Mouse (Mus musculus): Measurements from ENCODE around the gene Igsf9. TPM values are rescaled to one million over a fixed set of nuclear protein-coding genes. Genes with fewer than 3 reads are reported as not detected.

The Igsf9 gene
- polyA plus RNA-seq, 1 experiment from 2014 or later = 49.0 TPM

DNA sequence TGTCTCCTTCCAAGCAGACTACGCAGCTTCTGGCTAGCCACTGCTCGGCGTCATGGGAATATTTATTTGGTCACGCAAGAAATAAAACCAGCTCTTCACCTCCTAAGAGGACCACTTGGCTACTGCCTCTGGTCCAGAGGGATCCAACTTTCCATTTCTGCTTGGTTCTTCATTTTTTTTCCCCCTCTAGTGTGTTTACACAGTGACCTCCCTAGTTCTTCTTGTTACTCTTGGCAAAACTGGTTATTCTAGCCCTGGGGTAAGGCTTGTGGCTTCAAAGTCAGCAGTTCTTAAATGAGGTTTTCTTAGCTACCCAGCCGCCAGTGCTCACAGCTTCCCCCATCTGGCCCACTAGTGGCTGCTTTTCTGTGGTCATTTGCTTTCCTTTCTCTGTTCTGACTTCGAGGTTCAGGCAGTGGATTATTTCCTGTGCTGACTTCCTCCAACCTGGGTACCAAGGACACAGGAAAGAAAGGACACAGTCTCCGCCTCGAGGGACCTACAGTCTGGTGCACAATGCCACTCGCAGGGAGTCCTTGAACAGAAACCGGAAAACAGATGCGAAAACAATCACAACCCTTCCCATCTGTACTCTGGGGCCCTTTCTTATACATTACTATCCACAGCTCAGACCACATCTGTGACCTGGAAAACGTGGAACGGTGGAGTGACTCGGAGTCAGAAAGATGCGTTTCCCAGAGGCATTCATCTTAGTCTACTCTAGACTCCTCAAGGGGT, 43.6 kb downstream of the Igsf9 start:
- 35% methylated on average over 15 of the region's 15 CpGs for WGBS
- Histone ChIP-seq H3K27ac (peak overlapping the region; percentile 80), H3K36me3 (no peaks in the 10 kb centered on the region), H3K9ac (no peak overlapping the region), H3K4me3 (replicated peaks) (no peak overlapping the region), H3K4me2 (peak overlapping the region; percentile 44), H3K9me3 (no peaks in the 10 kb centered on the region), H3K4me1 (peaks cover 27% of the 10 kb centered on the region), H3K27me3 (replicated peaks) (no peaks in the 10 kb centered on the region)
- 0 out of 2 replicates have a peak, but pooled peaks have one; percentile 38 for ATAC-seq (ENCODE audit: insufficient read depth, low FRiP score, low read depth)

DNA sequence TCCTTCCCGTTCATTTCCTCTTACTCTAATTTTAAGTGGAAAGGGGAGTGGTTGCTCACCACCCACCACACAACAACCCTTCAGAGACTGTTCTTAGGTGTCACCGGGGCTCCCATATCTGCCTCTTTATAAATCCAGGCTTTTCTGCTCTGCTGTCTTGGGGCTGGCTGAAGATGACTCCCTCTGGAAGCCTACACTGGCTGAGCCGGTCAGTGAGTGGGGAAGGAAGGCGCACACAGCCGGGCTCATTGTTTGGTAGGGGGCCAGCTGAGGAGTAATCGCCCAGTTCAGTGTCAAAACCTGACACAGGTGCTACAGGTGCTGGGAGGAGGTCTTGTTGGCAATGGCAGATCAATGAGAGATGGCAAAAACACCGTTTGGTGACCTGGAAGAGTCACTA, 44.4 kb downstream of the Igsf9 start:
- Histone ChIP-seq H3K4me2 (0 out of 2 replicates have a peak overlapping the region, but pooled peaks have one; percentile 1), H3K36me3 (no peaks in the 10 kb centered on the region), H3K9ac (no peak overlapping the region), H3K9me3 (no peaks in the 10 kb centered on the region), H3K27me3 (replicated peaks) (no peaks in the 10 kb centered on the region), H3K4me3 (replicated peaks) (no peak overlapping the region), H3K27ac (0 out of 2 replicates have a peak overlapping the region, but pooled peaks have one; percentile 45), H3K4me1 (peaks cover 28% of the 10 kb centered on the region)
- WGBS = 56% methylated on average over 7 of the region's 7 CpGs
- no peak for ATAC-seq (ENCODE audit: insufficient read depth, low FRiP score, low read depth)

GRCm38 (mm10) chr1:172526380-172527081, 44.9 kb downstream of the Igsf9 start:
- 0 out of 2 replicates have a peak overlapping the region, but pooled peaks have one; percentile 45 for H3K27ac ChIP-seq
- H3K27me3 ChIP-seq (replicated peaks) = no peaks in the 10 kb centered on the region
- no peaks in the 10 kb centered on the region for H3K9me3 ChIP-seq
- H3K36me3 ChIP-seq = no peaks in the 10 kb centered on the region
- WGBS = 53% methylated on average over 23 of the region's 23 CpGs
- ATAC-seq (ENCODE audit: insufficient read depth, low FRiP score, low read depth) = no peak
- no peak overlapping the region for H3K4me3 ChIP-seq (replicated peaks)
- H3K4me2 ChIP-seq = 0 out of 2 replicates have a peak overlapping the region, but pooled peaks have one; percentile 1
- no peak overlapping the region for H3K9ac ChIP-seq
- peaks cover 24% of the 10 kb centered on the region for H3K4me1 ChIP-seq

DNA sequence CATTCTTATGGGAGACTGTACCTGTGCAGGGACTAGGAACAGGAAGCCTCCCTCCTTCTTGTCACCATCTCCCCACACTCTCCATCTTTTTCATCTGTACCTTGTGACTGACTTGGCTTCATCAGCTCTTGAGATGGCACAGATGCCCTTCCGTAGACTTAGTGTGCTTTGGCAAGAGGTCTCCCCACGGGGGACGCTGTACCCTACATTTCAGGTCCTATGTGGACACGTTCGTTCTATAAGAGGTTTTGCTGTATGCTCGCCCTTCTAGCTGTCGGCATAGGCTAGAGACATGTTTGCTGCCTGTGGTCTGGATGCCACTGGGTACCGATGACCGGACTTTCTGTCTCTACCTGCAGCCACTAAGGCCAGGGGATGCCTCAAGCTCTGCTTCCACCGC, 45.8 kb downstream of the Igsf9 start:
- WGBS = 90% methylated on average over 10 of the region's 10 CpGs
- H3K4me1 ChIP-seq = peaks cover 19% of the 10 kb centered on the region
- no peak for ATAC-seq (ENCODE audit: insufficient read depth, low FRiP score, low read depth)
- no peak overlapping the region for H3K9ac ChIP-seq
- H3K9me3 ChIP-seq = no peaks in the 10 kb centered on the region
- H3K4me3 ChIP-seq (replicated peaks) = no peak overlapping the region
- H3K27ac ChIP-seq = no peak overlapping the region
- H3K36me3 ChIP-seq = no peaks in the 10 kb centered on the region
- H3K27me3 ChIP-seq (replicated peaks) = no peaks in the 10 kb centered on the region
- no peak overlapping the region for H3K4me2 ChIP-seq

DNA sequence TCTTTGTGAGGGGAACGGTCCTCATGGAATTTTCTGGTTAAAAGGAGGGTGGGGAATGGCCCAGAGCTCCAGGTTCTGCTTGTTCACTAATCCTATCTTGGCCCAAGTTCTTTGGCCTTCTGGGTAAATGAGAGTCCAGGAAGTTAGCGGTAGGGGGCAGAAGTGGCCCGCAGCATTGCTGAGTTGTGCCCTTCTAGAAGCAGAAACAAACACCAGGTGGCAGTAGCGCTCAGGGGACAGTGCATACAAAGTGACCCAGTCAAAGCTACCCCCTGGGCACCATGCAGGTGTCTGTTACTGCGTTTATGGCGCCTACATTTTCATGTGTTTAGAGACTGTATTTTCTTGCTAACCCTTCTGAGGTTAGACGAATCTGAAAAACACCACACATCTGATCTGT, 47.1 kb downstream of the Igsf9 start:
- no peaks in the 10 kb centered on the region for H3K27me3 ChIP-seq (replicated peaks)
- H3K9ac ChIP-seq = no peak overlapping the region
- ATAC-seq (ENCODE audit: insufficient read depth, low FRiP score, low read depth) = peak; percentile 51
- peaks cover 15% of the 10 kb centered on the region for H3K4me1 ChIP-seq
- no peaks in the 10 kb centered on the region for H3K9me3 ChIP-seq
- no peak overlapping the region for H3K4me3 ChIP-seq (replicated peaks)
- WGBS = 8% methylated on average over 7 of the region's 7 CpGs
- H3K36me3 ChIP-seq = no peaks in the 10 kb centered on the region
- H3K27ac ChIP-seq = no peak overlapping the region
- no peak overlapping the region for H3K4me2 ChIP-seq

DNA sequence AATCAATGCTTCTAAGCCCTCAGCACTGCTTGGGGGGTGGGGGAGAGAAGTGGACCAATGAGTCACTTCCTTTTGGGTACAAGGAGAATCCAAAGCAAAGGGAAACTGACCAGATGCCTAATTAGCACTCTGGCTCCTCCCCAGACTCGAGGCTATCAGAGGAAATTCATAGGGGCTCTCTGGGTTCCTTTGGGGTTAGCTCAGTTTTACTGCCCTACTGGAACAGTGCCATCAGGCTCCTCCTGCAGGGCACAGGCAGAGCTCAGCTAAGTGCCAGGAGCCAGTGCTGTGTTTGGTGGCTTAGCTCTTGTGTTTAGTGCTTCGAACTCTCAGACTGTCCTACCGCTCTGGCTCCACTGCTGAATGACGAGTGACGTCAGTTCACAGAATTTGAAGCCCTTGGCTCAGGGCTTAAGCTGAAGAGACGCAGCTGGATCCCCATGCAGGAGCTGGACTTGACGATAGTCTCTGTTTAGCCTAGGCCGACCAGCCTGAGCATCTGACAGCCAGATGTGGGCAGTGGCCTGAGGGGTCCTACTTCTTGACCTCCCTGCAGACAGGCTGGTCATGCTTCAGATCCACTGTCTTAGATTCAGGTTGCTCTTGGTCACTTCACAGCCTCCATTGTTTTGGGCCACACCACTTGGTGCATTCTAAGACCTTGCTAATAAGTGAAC, 49.1 kb downstream of the Igsf9 start:
- H3K27me3 ChIP-seq (replicated peaks) = no peaks in the 10 kb centered on the region
- no peaks in the 10 kb centered on the region for H3K9me3 ChIP-seq
- ATAC-seq (ENCODE audit: insufficient read depth, low FRiP score, low read depth) = peak; percentile 34; the same call in 1 of the 2 replicates
- no peak overlapping the region for H3K4me3 ChIP-seq (replicated peaks)
- no peaks in the 10 kb centered on the region for H3K36me3 ChIP-seq
- H3K27ac ChIP-seq = no peak overlapping the region
- no peak overlapping the region; the same call in 1 of the 2 replicates for H3K4me2 ChIP-seq
- peaks cover 6% of the 10 kb centered on the region; the same call in 1 of the 2 replicates for H3K4me1 ChIP-seq
- WGBS = 31% methylated on average over 8 of the region's 8 CpGs
- no peak overlapping the region for H3K9ac ChIP-seq

- H3K36me3 ChIP-seq = no peaks in the 10 kb centered on the region
- no peak overlapping the region for H3K9ac ChIP-seq
- peak overlapping the region; percentile 20 for H3K4me3 ChIP-seq (replicated peaks)
- H3K27ac ChIP-seq = no peak overlapping the region
- H3K27me3 ChIP-seq (replicated peaks) = no peaks in the 10 kb centered on the region
- H3K4me1 ChIP-seq = peaks cover 6% of the 10 kb centered on the region; the same call in 1 of the 2 replicates
- WGBS = 3% methylated on average over 11 of the region's 13 CpGs
- ATAC-seq (ENCODE audit: insufficient read depth, low FRiP score, low read depth) = peak; percentile 75
- H3K4me2 ChIP-seq = peak overlapping the region; percentile 43
- H3K9me3 ChIP-seq = no peaks in the 10 kb centered on the region
Measured at GRCm38 (mm10) chr1:172532551-172532950, 51.0 kb downstream of the Igsf9 start.

DNA sequence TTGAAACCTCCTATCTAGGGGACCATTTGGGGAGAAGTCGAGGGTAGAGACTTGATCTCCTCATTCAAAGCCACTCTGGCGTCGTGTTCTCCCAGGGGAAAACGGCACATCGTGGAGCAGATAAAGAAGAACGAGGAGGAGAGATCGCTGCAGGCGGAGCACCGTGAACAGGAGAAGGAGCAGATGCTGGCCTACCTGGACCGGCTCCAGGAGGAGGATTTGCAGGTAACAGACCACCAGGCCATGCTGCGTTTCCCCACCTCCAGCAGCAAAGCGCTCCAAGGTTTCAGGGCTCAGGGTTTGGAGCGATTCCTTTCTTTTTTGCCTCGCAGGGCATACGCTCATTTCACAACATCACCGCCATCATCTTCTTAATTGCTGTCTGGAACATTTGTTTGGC, 53.5 kb downstream of the Igsf9 start:
- 82% methylated on average over 16 of the region's 16 CpGs for WGBS
- H3K27ac ChIP-seq = no peak overlapping the region
- no peak overlapping the region for H3K4me2 ChIP-seq
- H3K9ac ChIP-seq = no peak overlapping the region
- no peak for ATAC-seq (ENCODE audit: insufficient read depth, low FRiP score, low read depth)
- no peaks in the 10 kb centered on the region for H3K27me3 ChIP-seq (replicated peaks)
- H3K4me3 ChIP-seq (replicated peaks) = no peak overlapping the region
- H3K4me1 ChIP-seq = peaks cover 6% of the 10 kb centered on the region; the same call in 1 of the 2 replicates
- no peaks in the 10 kb centered on the region for H3K36me3 ChIP-seq
- H3K9me3 ChIP-seq = no peaks in the 10 kb centered on the region

DNA sequence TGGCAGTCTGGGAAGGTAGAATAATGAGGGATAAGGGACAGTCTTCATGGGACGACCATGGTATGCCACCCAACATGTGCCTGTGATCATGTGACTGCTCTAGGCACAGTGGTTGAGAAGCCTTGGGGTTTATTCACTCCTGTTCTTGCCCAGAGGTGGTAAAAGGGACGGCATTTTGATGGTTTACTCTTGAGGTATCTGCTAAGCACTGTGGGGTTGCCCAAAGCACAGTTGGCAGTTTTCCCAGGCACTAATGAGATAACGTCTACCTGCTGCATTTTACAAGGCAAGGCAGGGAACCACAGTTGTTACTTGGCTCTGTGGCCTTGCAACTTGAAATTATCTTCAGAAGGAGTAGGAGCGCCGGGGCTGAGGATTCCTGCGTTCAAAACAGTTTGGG, 58.2 kb downstream of the Igsf9 start:
- Histone ChIP-seq H3K9me3 (no peaks in the 10 kb centered on the region), H3K27me3 (replicated peaks) (no peaks in the 10 kb centered on the region), H3K36me3 (no peaks in the 10 kb centered on the region), H3K4me1 (no peaks in the 10 kb centered on the region), H3K4me3 (replicated peaks) (no peak overlapping the region), H3K27ac (no peak overlapping the region), H3K9ac (no peak overlapping the region), H3K4me2 (no peak overlapping the region)
- ATAC-seq (ENCODE audit: insufficient read depth, low FRiP score, low read depth) = peak; percentile 47; the same call in 1 of the 2 replicates
- 56% methylated on average over 6 of the region's 6 CpGs for WGBS

GRCm38 (mm10) chr1:172540283-172540820, 58.8 kb downstream of the Igsf9 start:
- no peak overlapping the region for H3K9ac ChIP-seq
- ATAC-seq (ENCODE audit: insufficient read depth, low FRiP score, low read depth) = no peak
- H3K27me3 ChIP-seq (replicated peaks) = no peaks in the 10 kb centered on the region
- H3K4me1 ChIP-seq = no peaks in the 10 kb centered on the region
- no peak overlapping the region for H3K27ac ChIP-seq
- 58% methylated on average over 11 of the region's 11 CpGs for WGBS
- H3K4me2 ChIP-seq = no peak overlapping the region
- H3K9me3 ChIP-seq = no peaks in the 10 kb centered on the region
- no peak overlapping the region for H3K4me3 ChIP-seq (replicated peaks)
- no peaks in the 10 kb centered on the region for H3K36me3 ChIP-seq

- no peak for ATAC-seq (ENCODE audit: insufficient read depth, low FRiP score, low read depth)
- 79% methylated on average over 4 of the region's 4 CpGs for WGBS
- H3K27me3 ChIP-seq (replicated peaks) = no peaks in the 10 kb centered on the region
- H3K27ac ChIP-seq = no peak overlapping the region
- H3K4me2 ChIP-seq = no peak overlapping the region
- H3K4me1 ChIP-seq = peaks cover 15% of the 10 kb centered on the region; the same call in 1 of the 2 replicates
- no peak overlapping the region for H3K4me3 ChIP-seq (replicated peaks)
- H3K9me3 ChIP-seq = no peaks in the 10 kb centered on the region
- no peaks in the 10 kb centered on the region for H3K36me3 ChIP-seq
- H3K9ac ChIP-seq = no peak overlapping the region
Measured at GRCm38 (mm10) chr1:172546062-172546461, 64.5 kb downstream of the Igsf9 start.
